Mouse (Mus musculus) kidney, embryonic 14.5 days (tissue): ENCODE measurements at regions not wholly inside any gene's neighbourhood (a gene's known extent, or its start where the extent isn't known, plus 50 kb on each side); places are given as distances from the start of the nearest gene placed in this dataset.
"Not testable (repeated sequence)": the region's sequence is repeated elsewhere in the genome, so short reads cannot be mapped to it uniquely, and the experiment has no call there.

Experiments used
- ATAC-seq: fragments of 200-750 bp; cut with Nextera tagmentation; 2 replicates; pipeline ENCODE4 v1.8.0; 2017; ENCODE audit warnings: moderate number of reproducible peaks, mild to moderate bottlenecking, moderate TSS enrichment, moderate library complexity; ENCODE audit not compliant: low FRiP score, low TSS enrichment
- H3K27ac ChIP-seq: fragments of 300-500 bp; sonication (generic); 2 replicates; pipeline ENCODE4 v1.5.1; 2014; ENCODE audit warnings: low read depth, mild to moderate bottlenecking, low read length, moderate library complexity, mixed read lengths
- H3K27me3 ChIP-seq: fragments of 300-500 bp; sonication (generic); 2 replicates; pipeline ENCODE4 v1.6.1; 2014; ENCODE audit warnings: mild to moderate bottlenecking, low read length; ENCODE audit not compliant: control insufficient read depth, insufficient read depth
- H3K36me3 ChIP-seq: fragments of 300-500 bp; sonication (generic); 2 replicates; pipeline ENCODE4 v1.6.1; 2014; ENCODE audit warnings: low read length, mixed read lengths; ENCODE audit not compliant: control insufficient read depth, insufficient read depth
- H3K4me1 ChIP-seq: fragments of 300-500 bp; sonication (generic); 2 replicates; pipeline ENCODE4 v1.6.1; 2014; ENCODE audit warnings: low read length, mixed read lengths; ENCODE audit not compliant: control insufficient read depth, insufficient read depth
- H3K4me2 ChIP-seq: fragments of 300-500 bp; sonication (generic); replicated peaks from 2 replicates; pipeline ENCODE4 v1.6.1; 2014; ENCODE audit warnings: low read depth, mild to moderate bottlenecking, low read length
- H3K4me3 ChIP-seq: fragments of 300-500 bp; sonication (generic); 2 replicates; pipeline ENCODE4 v1.5.1; 2014; ENCODE audit warnings: mild to moderate bottlenecking, low read length
- H3K9ac ChIP-seq: fragments of 300-500 bp; sonication (generic); 2 replicates; pipeline ENCODE4 v1.6.1; 2014; ENCODE audit warnings: low read depth, mild to moderate bottlenecking, low read length, moderate library complexity
- H3K9me3 ChIP-seq: fragments of 300-500 bp; sonication (generic); 2 replicates; pipeline ENCODE4 v1.6.1; 2016; ENCODE audit warnings: low read length; ENCODE audit not compliant: control insufficient read depth
- WGBS: fragments of 180-500 bp; shearing (Covaris S2); extraction: QIAGEN DNeasy Blood & Tissue Kit; methylation state at CpG from one replicate; pipeline ENCODE4 v1.1.7; 2014; 5-methylcytosine and 5-hydroxymethylcytosine counted together

GRCm38 (mm10) chr12:113322173-113322572, 136.4 kb downstream of the Tmem121 start:
- 94% methylated on average over 2 of the region's 2 CpGs for WGBS
- H3K9me3 ChIP-seq: no peaks in the 10 kb centered on the region
- no peak overlapping the region for H3K9ac ChIP-seq
- no peak overlapping the region for H3K27ac ChIP-seq
- ATAC-seq: no peak
- no peak overlapping the region for H3K4me3 ChIP-seq
- H3K4me2 ChIP-seq: no peak overlapping the region
- no peaks in the 10 kb centered on the region for H3K36me3 ChIP-seq
- no peaks in the 10 kb centered on the region for H3K27me3 ChIP-seq
- no peaks in the 10 kb centered on the region for H3K4me1 ChIP-seq

GRCm38 (mm10) chr12:113327851-113328250, 142.1 kb downstream of the Tmem121 start:
- WGBS: 88% methylated on average over 5 of the region's 5 CpGs
- H3K4me3 ChIP-seq: no peak overlapping the region

GRCm38 (mm10) chr12:113330266-113330665, 144.5 kb downstream of the Tmem121 start:
- Histone ChIP-seq H3K9ac (no peak overlapping the region), H3K27ac (no peak overlapping the region), H3K4me1 (no peaks in the 10 kb centered on the region), H3K4me3 (no peak overlapping the region), H3K36me3 (no peaks in the 10 kb centered on the region), H3K27me3 (no peaks in the 10 kb centered on the region), H3K4me2 (no peak overlapping the region), H3K9me3 (no peaks in the 10 kb centered on the region)
- ATAC-seq: no peak
- 85% methylated on average over 6 of the region's 6 CpGs for WGBS

More at GRCm38 (mm10) chr12:113327851-113328250, 142.1 kb downstream of the Tmem121 start:
- ATAC-seq: no peak
- Histone ChIP-seq H3K4me1 (no peaks in the 10 kb centered on the region), H3K27ac (no peak overlapping the region), H3K9me3 (no peaks in the 10 kb centered on the region), H3K9ac (no peak overlapping the region), H3K36me3 (no peaks in the 10 kb centered on the region), H3K4me2 (no peak overlapping the region), H3K27me3 (no peaks in the 10 kb centered on the region)

DNA sequence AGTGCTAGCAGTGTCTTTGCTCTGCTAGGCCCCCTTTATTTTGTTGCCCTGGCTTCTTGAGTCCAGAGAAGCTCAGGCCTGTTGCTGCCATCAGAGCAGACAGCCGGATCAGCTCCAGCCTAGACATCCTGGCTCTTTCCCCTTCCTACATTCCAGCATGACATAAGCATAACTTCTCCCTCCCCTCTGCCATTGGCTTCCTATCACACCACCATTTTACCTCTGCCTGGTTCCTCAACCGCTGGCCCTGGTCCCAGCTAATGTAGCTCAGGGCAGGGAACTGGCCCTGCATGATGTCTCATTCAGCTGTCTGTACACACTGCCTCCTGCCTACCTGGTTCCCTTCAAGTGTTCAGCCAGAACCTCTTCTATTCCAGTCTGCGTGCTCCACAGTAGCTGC, 146.5 kb downstream of the Tmem121 start:
- H3K36me3 ChIP-seq: no peaks in the 10 kb centered on the region
- no peaks in the 10 kb centered on the region for H3K9me3 ChIP-seq
- WGBS: 74% methylated on average over 3 of the region's 3 CpGs
- ATAC-seq: no peak
- H3K4me3 ChIP-seq: no peak overlapping the region
- no peak overlapping the region for H3K4me2 ChIP-seq
- H3K27ac ChIP-seq: no peak overlapping the region
- H3K9ac ChIP-seq: no peak overlapping the region
- no peaks in the 10 kb centered on the region for H3K4me1 ChIP-seq
- H3K27me3 ChIP-seq: no peaks in the 10 kb centered on the region

DNA sequence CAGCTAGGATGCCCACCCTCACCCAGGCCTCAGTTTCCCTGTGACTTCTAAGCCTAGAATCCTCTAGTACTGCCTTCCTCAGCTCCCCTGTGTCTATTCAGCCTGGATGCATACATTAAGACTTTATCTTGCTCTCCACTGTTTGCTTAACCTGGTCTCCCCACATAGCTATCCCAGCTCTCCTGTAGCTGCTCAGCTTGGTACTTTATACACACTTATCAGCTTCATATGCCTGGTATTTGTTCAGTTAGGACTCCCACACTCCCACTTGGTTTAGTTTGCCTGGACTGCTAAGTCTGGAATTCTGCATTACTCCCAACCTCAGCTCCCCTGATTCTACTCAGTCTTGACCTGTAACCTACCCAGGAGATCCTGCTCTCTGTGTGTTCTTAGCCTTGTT, 147.7 kb downstream of the Tmem121 start:
- Histone ChIP-seq H3K4me1 (no peaks in the 10 kb centered on the region), H3K27ac (no peak overlapping the region), H3K36me3 (no peaks in the 10 kb centered on the region), H3K27me3 (no peaks in the 10 kb centered on the region), H3K9me3 (no peaks in the 10 kb centered on the region), H3K4me2 (no peak overlapping the region), H3K9ac (no peak overlapping the region), H3K4me3 (no peak overlapping the region)
- ATAC-seq: no peak

- H3K4me3 ChIP-seq, ATAC-seq, H3K27me3 ChIP-seq, H3K9me3 ChIP-seq, H3K36me3 ChIP-seq, H3K4me2 ChIP-seq, H3K4me1 ChIP-seq, H3K9ac ChIP-seq, H3K27ac ChIP-seq: not testable (repeated sequence)
- 82% methylated on average over 3 of the region's 3 CpGs for WGBS
These were observed 148.1 kb downstream of the Tmem121 start for GRCm38 (mm10) chr12:113333853-113334252.

GRCm38 (mm10) chr12:113337271-113337670, 151.5 kb downstream of the Tmem121 start:
- no peaks in the 10 kb centered on the region for H3K36me3 ChIP-seq
- no peak overlapping the region for H3K9ac ChIP-seq
- no peaks in the 10 kb centered on the region for H3K27me3 ChIP-seq
- 66% methylated on average over 3 of the region's 3 CpGs for WGBS
- no peak overlapping the region for H3K27ac ChIP-seq
- no peak for ATAC-seq
- no peaks in the 10 kb centered on the region for H3K9me3 ChIP-seq
- no peak overlapping the region for H3K4me3 ChIP-seq
- no peaks in the 10 kb centered on the region for H3K4me1 ChIP-seq
- no peak overlapping the region for H3K4me2 ChIP-seq

DNA sequence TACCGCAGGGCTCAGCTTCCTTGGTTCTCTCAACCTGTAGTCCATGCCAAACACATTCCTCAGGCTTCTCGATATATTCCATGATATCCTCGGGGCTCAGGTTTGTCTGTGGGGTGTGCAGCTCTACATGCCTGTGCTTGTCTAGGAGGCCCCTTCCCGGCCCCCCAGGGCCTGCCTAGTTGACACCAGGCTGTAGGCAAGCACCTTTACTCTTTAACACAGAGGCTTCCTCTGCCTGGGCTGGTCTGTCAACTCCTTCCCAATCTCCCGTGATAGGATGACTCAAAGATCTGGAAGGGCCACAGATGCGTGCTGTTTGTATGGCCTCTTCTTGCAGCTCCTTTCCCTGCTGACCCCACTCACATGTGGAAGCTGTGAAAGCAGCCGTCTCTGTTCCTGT, 150.4 kb upstream of the Adam6b start:
- WGBS: 69% methylated on average over 7 of the region's 7 CpGs
- H3K4me2 ChIP-seq: no peak overlapping the region
- ATAC-seq: no peak
- no peaks in the 10 kb centered on the region for H3K4me1 ChIP-seq
- H3K9me3 ChIP-seq: no peaks in the 10 kb centered on the region
- H3K36me3 ChIP-seq: no peaks in the 10 kb centered on the region
- H3K4me3 ChIP-seq: no peak overlapping the region
- H3K27ac ChIP-seq: no peak overlapping the region
- no peak overlapping the region for H3K9ac ChIP-seq
- H3K27me3 ChIP-seq: no peaks in the 10 kb centered on the region

- H3K27ac ChIP-seq: no peak overlapping the region
- H3K4me1 ChIP-seq: no peaks in the 10 kb centered on the region
- WGBS: 69% methylated on average over 3 of the region's 3 CpGs
- no peaks in the 10 kb centered on the region for H3K27me3 ChIP-seq
- no peak overlapping the region for H3K4me2 ChIP-seq
- ATAC-seq: no peak
- H3K9me3 ChIP-seq: no peaks in the 10 kb centered on the region
- H3K9ac ChIP-seq: no peak overlapping the region
- no peak overlapping the region for H3K4me3 ChIP-seq
- no peaks in the 10 kb centered on the region for H3K36me3 ChIP-seq
These were observed 148.3 kb upstream of the Adam6b start for GRCm38 (mm10) chr12:113341046-113341445.

DNA sequence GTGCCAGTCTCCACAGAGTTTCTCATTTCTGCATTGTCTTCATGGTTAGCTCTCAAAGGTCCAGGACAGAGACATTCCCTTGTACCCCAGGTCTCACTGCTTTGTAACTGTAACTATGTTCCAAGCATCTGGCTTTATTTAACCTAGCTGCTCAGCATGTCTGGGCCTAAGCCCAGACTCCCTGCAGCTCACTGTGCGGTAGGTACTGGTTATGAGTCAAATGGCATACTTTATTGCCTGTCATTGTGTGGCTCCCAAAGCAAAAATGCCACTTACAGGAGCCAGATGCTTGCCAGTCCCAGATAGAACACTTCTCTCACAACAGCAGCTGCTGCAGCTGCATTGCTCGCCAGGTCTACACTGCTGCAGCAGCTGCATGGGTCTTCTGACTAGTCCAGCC, 134.2 kb upstream of the Adam6b start:
- 75% methylated on average over 2 of the region's 2 CpGs for WGBS
- Histone ChIP-seq H3K9ac (no peak overlapping the region), H3K27ac (no peak overlapping the region), H3K27me3 (no peaks in the 10 kb centered on the region), H3K4me1 (no peaks in the 10 kb centered on the region), H3K4me2 (no peak overlapping the region), H3K36me3 (no peaks in the 10 kb centered on the region), H3K4me3 (no peak overlapping the region), H3K9me3 (no peaks in the 10 kb centered on the region)
- no peak for ATAC-seq
